Mouse (Mus musculus): Measurements from ENCODE around the gene Tcte1.
A peak's percentile ranks its signal among the peaks of the same experiment; 100 is the strongest.

Gene Tcte1

GRCm38 (mm10) chr17:45566360-45567161, 43.3 kb downstream of the Tcte1 start:
- no peak for DNase-seq

DNA sequence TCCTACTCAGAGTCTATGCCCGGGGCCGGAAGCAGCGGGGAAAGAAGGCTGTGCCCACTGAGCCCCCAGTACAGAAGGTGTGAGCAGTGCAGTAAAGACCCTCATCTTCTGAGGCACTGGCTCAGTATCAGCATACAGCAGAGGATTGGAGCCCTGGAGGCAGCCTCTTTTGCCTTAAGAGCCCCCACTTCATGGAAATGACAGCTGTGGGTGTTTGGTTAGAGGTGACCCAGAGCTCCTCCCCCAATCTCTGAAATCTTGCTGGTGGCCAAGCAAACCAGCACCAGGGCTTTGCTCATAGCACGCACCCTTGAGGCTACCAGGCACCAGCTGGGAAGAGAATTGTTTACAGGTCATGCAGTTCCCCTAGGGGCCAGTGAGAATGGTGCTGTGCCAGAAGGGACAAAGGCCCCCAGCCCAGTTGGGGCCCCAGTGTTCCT, 43.9 kb downstream of the Tcte1 start:
- DNase-seq: no peak

- DNase-seq: no peak
Measured at GRCm38 (mm10) chr17:45568990-45569389, 45.8 kb downstream of the Tcte1 start.

DNA sequence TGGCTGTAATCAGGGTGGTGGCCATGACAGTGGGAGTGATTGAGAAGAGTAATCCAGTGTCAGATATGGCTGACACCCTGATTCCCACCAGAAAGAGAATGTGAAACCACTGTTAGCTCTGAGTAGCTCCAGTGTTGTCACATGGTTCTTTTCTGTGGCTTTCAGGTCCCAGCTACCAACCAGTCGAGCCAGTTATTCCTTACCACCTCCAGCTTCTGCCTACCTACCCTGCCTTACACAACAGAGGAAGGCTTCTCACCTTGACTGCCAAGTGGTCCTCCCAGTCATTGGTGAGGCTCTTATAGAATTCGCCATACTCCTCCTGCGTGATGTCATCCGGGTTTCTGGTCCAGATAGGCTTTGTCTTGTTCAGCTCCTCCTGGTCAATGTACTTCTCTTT, 46.8 kb downstream of the Tcte1 start:
- DNase-seq: no peak

DNA sequence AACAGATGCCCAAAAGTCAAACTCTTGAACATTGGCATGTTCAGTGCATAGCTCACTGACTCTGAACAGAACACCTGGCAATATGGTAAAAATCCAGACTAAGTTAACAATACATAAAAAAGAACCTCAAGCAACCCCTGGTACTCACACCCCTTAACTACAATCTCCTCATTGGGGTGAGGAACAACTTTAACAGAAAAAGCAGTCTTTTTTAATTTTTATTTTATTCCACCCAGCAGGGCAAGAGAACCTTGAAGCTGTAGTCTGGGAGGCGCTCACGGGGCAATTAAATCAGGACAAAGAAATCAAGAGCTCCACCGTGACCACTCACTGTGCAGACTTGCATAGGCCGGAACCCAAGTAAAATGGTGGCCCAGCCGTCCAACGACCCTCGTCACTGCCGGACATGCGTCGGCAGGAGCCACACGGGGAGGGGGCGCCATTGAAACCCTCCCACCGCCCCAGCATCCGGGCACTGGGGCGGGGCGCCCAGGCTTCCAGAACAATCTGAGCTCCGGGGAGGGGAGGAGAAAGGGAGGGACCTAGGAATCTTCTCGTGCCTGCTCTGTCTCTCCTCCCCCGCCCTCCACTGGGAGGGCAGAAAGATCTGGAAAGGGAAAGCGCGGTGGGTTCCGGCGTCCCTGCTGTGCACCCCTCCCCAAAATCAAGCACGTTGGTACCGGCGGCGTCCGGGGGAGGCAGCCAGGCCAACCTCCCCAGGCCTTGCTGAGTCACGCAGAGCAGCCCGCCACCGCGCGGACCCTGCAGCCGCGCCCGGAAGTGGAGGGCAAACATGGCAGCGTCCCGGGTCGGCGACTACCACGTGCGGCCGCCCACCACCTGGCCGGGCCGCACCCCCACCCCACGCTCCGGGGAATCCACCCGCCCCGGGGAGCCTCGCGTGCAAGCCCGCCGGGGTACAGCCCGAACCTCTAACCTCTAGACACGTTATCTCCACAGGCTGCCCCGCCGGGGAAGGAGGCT, 49.2 kb downstream of the Tcte1 start:
- peak; percentile 81 to 90 for DNase-seq

- peak; percentile 99 for DNase-seq
Measured at GRCm38 (mm10) chr17:45573087-45573779, 50.0 kb downstream of the Tcte1 start, which contains the start of gene Hsp90ab1. Hsp90ab1 (minus strand) TSS chr17:45573271.

DNA sequence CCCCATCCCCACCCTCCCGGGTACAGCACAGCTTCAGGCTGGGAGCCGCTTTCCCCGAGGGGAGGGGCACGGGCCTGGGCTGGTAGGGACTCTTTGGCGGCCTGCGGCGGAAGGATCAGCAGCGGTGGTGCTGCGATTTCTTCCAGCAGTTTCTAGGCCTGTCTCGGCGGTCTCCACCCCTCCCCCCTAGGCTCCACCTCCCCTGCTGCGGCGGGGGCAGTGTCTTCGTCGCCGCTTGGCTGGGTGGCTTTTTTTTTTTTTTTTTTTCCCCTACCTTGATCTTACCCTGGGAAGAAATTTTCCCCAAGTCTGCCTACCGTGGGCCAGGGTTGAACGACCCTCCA, 50.5 kb downstream of the Tcte1 start:
- DNase-seq: peak; percentile 99

DNA sequence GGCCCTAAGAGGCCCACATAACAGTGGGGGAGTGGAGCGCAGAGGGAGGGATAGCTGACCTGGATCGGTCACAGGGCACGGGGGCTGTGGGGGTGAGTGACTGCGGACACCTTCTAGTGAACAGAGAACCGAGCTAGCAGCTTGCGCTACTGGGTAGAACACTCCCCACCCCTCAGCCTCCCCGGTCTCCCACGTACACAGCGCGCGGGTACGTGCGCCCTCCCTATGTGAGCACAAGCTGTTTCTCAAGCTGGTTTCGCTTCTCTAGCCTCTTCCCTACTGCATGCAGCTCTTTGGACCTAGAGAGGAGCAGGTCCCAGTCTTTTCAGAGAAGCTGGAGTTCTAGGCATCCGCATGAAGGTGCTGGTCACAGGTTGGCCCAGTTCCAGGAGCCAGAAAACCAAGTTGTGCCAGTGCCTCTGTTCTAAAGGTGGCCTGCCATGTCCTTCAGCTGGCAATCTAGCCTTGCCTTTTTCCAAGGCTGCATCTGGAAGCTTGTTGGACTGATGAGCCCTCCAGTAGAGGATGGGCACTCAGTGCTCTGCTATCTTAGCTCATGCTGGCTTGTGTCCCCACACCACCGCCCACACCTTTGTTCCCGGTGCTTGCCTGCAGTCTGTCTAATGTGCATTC, 51.0 kb downstream of the Tcte1 start:
- DNase-seq: peak; percentile 74 to 81

- no peak for DNase-seq
Measured at GRCm38 (mm10) chr17:45575123-45575897, 52.1 kb downstream of the Tcte1 start.

- DNase-seq: peak; percentile 35 to 57
Measured at GRCm38 (mm10) chr17:45578242-45578641, 55.0 kb downstream of the Tcte1 start.

DNA sequence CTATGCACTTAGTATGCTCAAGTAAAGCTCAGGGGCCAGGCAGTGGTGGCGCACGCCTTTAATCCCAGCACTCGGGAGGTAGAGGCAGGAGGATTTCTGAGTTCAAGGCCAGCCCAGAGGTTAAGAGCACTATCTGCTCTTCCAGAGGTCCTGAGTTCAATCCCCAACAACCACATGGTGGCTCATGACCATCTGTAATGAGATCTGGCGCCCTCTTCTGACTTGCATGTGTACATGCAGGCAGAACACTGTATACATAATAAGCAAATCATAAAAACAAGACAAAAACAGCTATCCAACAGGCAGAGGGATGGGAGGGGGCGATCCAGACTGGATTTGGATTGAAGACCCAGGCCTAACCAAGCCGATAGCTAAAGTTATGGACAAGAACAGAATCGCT, 55.6 kb downstream of the Tcte1 start:
- no peak for DNase-seq

DNA sequence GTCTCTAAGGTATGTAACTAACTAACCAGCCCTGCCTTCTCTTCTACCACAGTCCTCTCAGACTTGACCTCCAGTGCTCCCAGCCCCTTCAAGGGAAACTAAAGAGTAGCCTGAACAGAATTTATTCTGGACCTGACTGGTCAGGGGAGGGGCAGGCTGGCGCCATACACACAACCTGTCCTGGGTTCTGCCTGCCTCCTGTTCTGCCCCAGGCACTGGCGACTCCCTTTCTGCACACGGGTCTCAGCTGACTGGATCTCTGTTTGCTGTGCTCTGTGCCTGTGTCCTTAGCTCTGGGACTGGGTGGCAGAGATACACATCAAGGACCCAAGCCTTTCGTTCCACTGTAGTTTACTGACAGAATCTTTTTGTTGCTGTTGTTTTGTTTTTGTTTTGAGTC, 56.3 kb downstream of the Tcte1 start:
- DNase-seq: peak; percentile 63 to 87

- DNase-seq: peak; percentile 60 to 77
Measured at GRCm38 (mm10) chr17:45580958-45581477, 57.8 kb downstream of the Tcte1 start.

- DNase-seq: peak; percentile 73 to 78
Measured at GRCm38 (mm10) chr17:45581567-45581983, 58.3 kb downstream of the Tcte1 start.

DNA sequence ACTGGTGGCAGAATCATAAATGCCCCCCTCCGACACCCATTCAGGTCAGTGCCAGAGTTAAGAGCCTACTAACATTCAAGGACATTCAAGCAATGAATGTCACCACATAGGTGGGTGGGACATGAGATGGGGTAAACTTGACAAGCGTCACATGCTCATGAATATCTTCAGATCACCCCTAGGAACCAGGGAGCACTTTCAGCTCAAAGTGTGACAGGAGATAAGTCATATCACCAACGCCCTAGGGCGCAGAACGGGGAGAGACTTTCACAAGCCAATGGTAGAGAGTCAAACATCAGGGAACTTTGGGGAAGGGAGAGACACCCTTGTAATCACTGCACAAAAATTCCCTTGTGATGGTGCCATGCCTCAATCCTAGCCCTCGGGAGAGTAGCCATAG, 59.0 kb downstream of the Tcte1 start:
- DNase-seq: no peak

DNA sequence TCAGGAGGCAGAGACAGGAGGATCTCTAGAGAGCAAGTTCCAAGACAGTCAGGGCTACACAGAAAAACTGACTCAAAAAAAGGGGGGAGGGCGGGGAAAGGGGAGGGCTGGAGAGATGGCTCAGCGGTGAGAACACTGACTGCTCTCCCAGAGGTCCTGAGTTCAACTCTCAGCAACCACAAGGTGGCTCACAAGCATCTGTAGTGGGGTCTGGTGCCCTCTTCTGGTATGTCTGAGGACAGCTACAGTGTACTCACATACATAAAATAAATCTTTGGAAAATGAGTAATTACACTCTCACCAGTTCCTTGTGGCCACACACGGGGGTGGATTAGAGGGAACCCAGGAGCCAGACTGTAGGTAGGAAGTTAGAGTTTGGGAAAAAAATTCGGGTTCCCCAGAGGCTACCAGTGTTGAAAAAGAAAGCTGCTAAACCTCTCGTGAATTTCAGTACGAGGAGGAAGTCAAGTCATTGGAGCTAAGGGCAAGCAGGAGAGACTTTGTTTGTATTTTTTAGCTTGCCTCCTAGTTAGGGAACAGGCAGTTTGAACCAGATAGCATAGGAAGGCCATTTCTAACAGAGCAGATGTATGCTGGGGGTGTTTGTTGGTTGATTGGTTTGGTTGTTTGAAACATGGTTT, 59.6 kb downstream of the Tcte1 start:
- peak in 1 of 2 experiments; percentile 55 for DNase-seq

DNA sequence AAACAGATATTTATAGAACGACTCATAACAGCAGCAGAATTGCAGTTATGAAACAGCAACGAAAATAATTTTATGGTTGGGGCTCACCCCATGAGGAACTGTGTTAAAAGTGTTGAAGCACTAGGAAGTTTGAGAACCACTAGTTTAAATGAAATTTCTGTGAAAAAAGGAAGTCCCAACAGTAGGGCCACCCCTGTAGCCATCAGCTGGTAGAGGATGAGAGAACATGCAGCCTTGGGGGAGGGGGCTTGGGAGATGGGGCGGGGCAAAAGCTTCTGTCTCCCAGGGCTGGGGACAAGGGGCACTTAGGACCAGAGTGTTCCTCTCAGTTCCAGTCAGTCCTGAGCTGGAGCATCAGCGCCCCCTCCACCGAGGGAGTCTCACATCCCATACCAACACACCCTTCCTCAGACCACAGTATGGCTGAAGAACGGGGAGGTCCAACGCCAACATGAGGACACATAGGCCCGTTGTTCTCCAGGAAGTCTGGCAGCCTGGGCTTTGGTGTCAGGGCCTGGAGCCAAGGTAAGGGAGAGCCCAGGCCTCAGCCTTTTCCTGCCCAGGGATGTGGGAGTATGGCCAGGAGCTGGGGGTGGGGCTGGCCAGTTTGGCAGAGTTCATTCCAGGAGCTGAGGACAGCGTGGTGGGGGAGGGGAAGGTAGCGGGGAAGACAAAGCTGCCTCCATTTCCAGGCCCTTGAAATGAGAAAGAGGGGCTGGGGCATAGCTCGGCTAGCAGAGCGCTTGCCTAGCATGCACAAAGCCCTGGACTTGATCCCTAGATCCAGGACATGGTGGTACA, 61.1 kb downstream of the Tcte1 start:
- peak; percentile 90 to 94 for DNase-seq

DNA sequence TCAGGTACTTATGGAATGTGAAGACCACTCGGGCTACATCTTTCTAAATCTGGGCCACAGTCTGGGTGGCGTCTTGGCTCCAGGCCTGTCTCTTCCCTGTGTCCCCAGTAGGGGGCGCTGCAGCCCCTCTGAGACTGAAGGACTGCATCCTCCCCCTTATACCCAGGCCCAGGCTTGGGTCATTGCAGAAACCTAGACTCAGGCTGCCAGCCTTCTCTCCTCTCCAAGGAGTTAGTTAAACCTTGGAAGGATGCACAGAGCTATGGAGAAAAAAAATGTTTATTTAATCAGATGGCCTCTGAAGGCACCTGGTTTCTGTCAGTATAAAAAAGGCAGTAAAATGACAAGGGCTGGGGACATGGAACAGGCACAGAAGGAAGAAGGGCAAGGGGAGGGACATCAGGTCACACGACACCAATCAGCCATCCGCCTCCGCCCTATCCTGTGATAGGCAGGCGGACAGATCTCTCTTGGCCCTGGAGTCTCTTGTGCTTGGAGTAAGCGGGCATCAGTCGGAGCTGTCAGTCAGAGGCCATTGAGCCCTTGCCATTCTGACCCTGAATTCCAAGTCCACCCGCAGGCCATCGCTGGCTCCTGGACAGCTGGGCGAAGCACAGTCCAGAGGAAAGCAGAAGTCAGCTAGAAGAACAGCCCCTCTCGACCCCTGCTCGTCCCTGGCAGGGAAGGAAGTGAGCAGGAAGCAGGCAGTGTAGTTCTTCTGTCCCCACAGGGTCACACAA, 61.9 kb downstream of the Tcte1 start:
- peak; percentile 76 to 88 for DNase-seq
